Comparison of ENCODE assay signal across 8 mouse cellular contexts in genomic region chr14:31018860-31019291, GRCm38 (mm10). TPM values are rescaled to one million over a fixed set of nuclear protein-coding genes. Genes with fewer than 3 reads are reported as not detected.
DNase-seq lines count a peak whose midpoint lies in the region; ATAC-seq lines count a peak whose summit lies in the region.

TSS of gene Pbrm1 (plus strand) at chr14:31019138.
TSS of gene Gnl3 (minus strand) at chr14:31019152.

- peak; percentile 99 for DNase-seq in ZHBTc4 (ENCODE audit: low read depth, low spot score)
- peak; percentile 95 to 97 for DNase-seq in gastrocnemius, adult 8-10 months (ENCODE audit: low spot score in 2 of 2)
- peak; percentile 52 for DNase-seq in hindlimb bud, embryonic 11.5 days (ENCODE audit: extremely low spot score, low read depth, low spot score)
- DNase-seq in left cerebral cortex, adult 8-10 months (ENCODE audit: low spot score in 2 of 2), result peak; percentile 95
- peak; percentile 98 for DNase-seq in right cerebral cortex, postnatal 10 days (ENCODE audit: low spot score in 2 of 2)
- peak; percentile 95 for DNase-seq in urinary bladder, postnatal 25 days (ENCODE audit: low spot score)

- H3K27me3 ChIP-seq in megakaryocyte, embryonic 14.5 days (replicated peaks), result no peaks in the 10 kb centered on the region

- peaks cover 59% of the 10 kb centered on the region for H3K4me1 ChIP-seq in megakaryocyte, embryonic 14.5 days

- H3K4me3 ChIP-seq in megakaryocyte, embryonic 14.5 days (replicated peaks), result peak within 1 kb of the TSS; percentile 97

- peaks cover 58% of the 10 kb centered on the region for H3K36me3 ChIP-seq in megakaryocyte, embryonic 14.5 days (replicated peaks; ENCODE audit: low read length)

- ATAC-seq in common myeloid progenitor, adult 5-6 weeks (replicated peaks; ENCODE audit: low read depth, poor library complexity, severe bottlenecking), result peak; percentile 89

- no peaks in the 10 kb centered on the region for H3K9me3 ChIP-seq in megakaryocyte, embryonic 14.5 days

RNA-seq across cellular contexts. Expression of gene Pbrm1, which starts in this region (rescaled TPM):
- total RNA-seq in common myeloid progenitor, adult 5-6 weeks (2017), result 83.0 and 120 TPM in 2 replicates
- total RNA-seq in gastrocnemius, adult 8-10 months (2022), result 10 to 100 TPM; 38.3 to 45.6 (median 39.8) TPM
- total RNA-seq in left cerebral cortex, adult 8-10 months (2022), result 10 to 100 TPM; 51.1 to 56.1 (median 52.0) TPM
- polyA plus RNA-seq in megakaryocyte, embryonic 14.5 days (2012; ENCODE audit: insufficient read depth, low replicate concordance), result 3.7 and 3.8 TPM in 2 replicates

RNA-seq across cellular contexts. Expression of gene Gnl3, which starts in this region (rescaled TPM):
- total RNA-seq in common myeloid progenitor, adult 5-6 weeks (2017), result 438 and 468 TPM in 2 replicates
- 10 to 100 TPM; 25.7 to 35.9 (median 30.8) TPM for total RNA-seq in gastrocnemius, adult 8-10 months (2022)
- 10 to 100 TPM; 43.5 to 58.8 (median 49.6) TPM for total RNA-seq in left cerebral cortex, adult 8-10 months (2022)
- 8.2 TPM in 1 of 2 replicates, not detected in the other for polyA plus RNA-seq in megakaryocyte, embryonic 14.5 days (2012; ENCODE audit: insufficient read depth, low replicate concordance)

Comparison
In these comparisons a context has a peak if more than half of its experiments do, and no peak if none do; other contexts are left out.
1. Peak in every context shown above with its lines: DNase-seq, ATAC-seq and H3K4me3 ChIP-seq.